Mouse (Mus musculus) ovary, postnatal 14 days (tissue): ENCODE results near the gene Abi3.
A peak's percentile ranks its signal among the peaks of the same experiment; 100 is the strongest.

Experiments
- DNase-seq: peaks from one replicate; pipeline ENCODE4 v3.0.0; 2022; ENCODE audit warnings: low spot score

Gene Abi3

GRCm38 (mm10) chr11:95825625-95826024 lies 16.7 kb downstream of the Abi3 start:
- no peak for DNase-seq

GRCm38 (mm10) chr11:95824877-95825243 lies 17.4 kb downstream of the Abi3 start:
- no peak for DNase-seq

- peak; percentile 86 for DNase-seq
Measured at GRCm38 (mm10) chr11:95824071-95824876, 18.0 kb downstream of the Abi3 start, which contains the start of gene Phospho1. Gene Phospho1, plus strand, starts transcription at chr11:95824499.

GRCm38 (mm10) chr11:95822437-95822836 lies 19.8 kb downstream of the Abi3 start:
- DNase-seq = no peak

GRCm38 (mm10) chr11:95821511-95821910 lies 20.8 kb downstream of the Abi3 start:
- DNase-seq = no peak

GRCm38 (mm10) chr11:95819138-95819537 lies 23.1 kb downstream of the Abi3 start:
- no peak for DNase-seq

GRCm38 (mm10) chr11:95815412-95815811 lies 26.9 kb downstream of the Abi3 start:
- DNase-seq = no peak

GRCm38 (mm10) chr11:95814857-95815256 lies 27.4 kb downstream of the Abi3 start:
- no peak for DNase-seq

- no peak for DNase-seq
Measured at GRCm38 (mm10) chr11:95814101-95814500, 28.2 kb downstream of the Abi3 start.

GRCm38 (mm10) chr11:95812224-95812623 lies 30.1 kb downstream of the Abi3 start:
- DNase-seq = no peak

- DNase-seq = no peak
Measured at GRCm38 (mm10) chr11:95811741-95812140, 30.5 kb downstream of the Abi3 start.

GRCm38 (mm10) chr11:95810828-95811227 lies 31.4 kb downstream of the Abi3 start:
- DNase-seq = no peak

- DNase-seq = no peak
Measured at GRCm38 (mm10) chr11:95809603-95810002, 32.7 kb downstream of the Abi3 start.

GRCm38 (mm10) chr11:95808448-95809011 lies 33.7 kb downstream of the Abi3 start:
- DNase-seq = no peak

GRCm38 (mm10) chr11:95807884-95808283 lies 34.4 kb downstream of the Abi3 start:
- DNase-seq = no peak

- no peak for DNase-seq
Measured at GRCm38 (mm10) chr11:95805527-95805926, 36.7 kb downstream of the Abi3 start.

GRCm38 (mm10) chr11:95805010-95805409 lies 37.3 kb downstream of the Abi3 start:
- no peak for DNase-seq

GRCm38 (mm10) chr11:95795582-95795981 lies 46.7 kb downstream of the Abi3 start:
- no peak for DNase-seq

GRCm38 (mm10) chr11:95794201-95794600 lies 48.1 kb downstream of the Abi3 start:
- DNase-seq = no peak

GRCm38 (mm10) chr11:95792950-95793509 lies 49.2 kb downstream of the Abi3 start:
- no peak for DNase-seq

- DNase-seq = no peak
Measured at GRCm38 (mm10) chr11:95791787-95792186, 50.5 kb downstream of the Abi3 start.

- DNase-seq = no peak
Measured at GRCm38 (mm10) chr11:95789451-95789891, 52.8 kb downstream of the Abi3 start.

- DNase-seq = no peak
Measured at GRCm38 (mm10) chr11:95786511-95786910, 55.8 kb downstream of the Abi3 start.
